Mouse (Mus musculus) midbrain, embryonic 16.5 days (tissue): Measurements from ENCODE around the gene Kcnk10. TPM values are rescaled to one million over a fixed set of nuclear protein-coding genes. Genes with fewer than 3 reads are reported as not detected.

Source experiments
- ATAC-seq: fragments of 200-750 bp; cut with Nextera tagmentation; 2 replicates; pipeline ENCODE4 v1.8.0; 2017; ENCODE audit warnings: moderate TSS enrichment
- H3K27ac ChIP-seq: fragments of 300-500 bp; sonication (generic); 2 replicates; pipeline ENCODE4 v1.5.1; 2014; ENCODE audit warnings: mild to moderate bottlenecking, low read length, mixed read lengths
- H3K27me3 ChIP-seq: fragments of 300-500 bp; sonication (generic); 2 replicates; pipeline ENCODE4 v1.6.1; 2014; ENCODE audit warnings: low read depth, low read length, mixed read lengths; ENCODE audit not compliant: control insufficient read depth, insufficient read depth
- H3K36me3 ChIP-seq: fragments of 300-500 bp; sonication (generic); 2 replicates; pipeline ENCODE4 v1.6.1; 2014; ENCODE audit warnings: mild to moderate bottlenecking, low read length, moderate library complexity, mixed read lengths; ENCODE audit not compliant: control insufficient read depth, insufficient read depth
- H3K4me1 ChIP-seq: fragments of 300-500 bp; sonication (generic); 2 replicates; pipeline ENCODE4 v1.6.1; 2014; ENCODE audit warnings: mild to moderate bottlenecking, low read length, mixed read lengths; ENCODE audit not compliant: control insufficient read depth, insufficient read depth
- H3K4me2 ChIP-seq: fragments of 300-500 bp; sonication (generic); 2 replicates; pipeline ENCODE4 v1.6.1; 2014; ENCODE audit warnings: mild to moderate bottlenecking, low read length, mixed read lengths
- H3K4me3 ChIP-seq: fragments of 300-500 bp; sonication (generic); 2 replicates; pipeline ENCODE4 v1.5.1; 2014; ENCODE audit warnings: low read depth, mild to moderate bottlenecking, low read length, moderate library complexity, mixed read lengths
- H3K9ac ChIP-seq: fragments of 300-500 bp; sonication (generic); 2 replicates; pipeline ENCODE4 v1.6.1; 2014; ENCODE audit warnings: low read depth, low read length, mixed read lengths
- H3K9me3 ChIP-seq: fragments of 300-500 bp; sonication (generic); replicated peaks from 2 replicates; pipeline ENCODE4 v1.6.1; 2014; ENCODE audit warnings: mild to moderate bottlenecking, low read length, mixed read lengths; ENCODE audit not compliant: control insufficient read depth, poor library complexity, severe bottlenecking
- WGBS: fragments of 180-500 bp; shearing (Covaris S2); extraction: QIAGEN DNeasy Blood & Tissue Kit; methylation state at CpG from one replicate; pipeline ENCODE4 v1.1.7; 2014; 5-methylcytosine and 5-hydroxymethylcytosine counted together
- polyA plus RNA-seq: library from polyadenylated mRNA; unstranded; fragments of >200 nt; fragmentation: Nextera tagmentation; extraction: Ambion mirVana; gene quantifications from 2 replicates; pipeline ENCODE4 v1.2.1, GENCODE M21; 2015

Kcnk10 gene
- polyA plus RNA-seq, 1 experiment from 2014 or later: 40.7 TPM

DNA sequence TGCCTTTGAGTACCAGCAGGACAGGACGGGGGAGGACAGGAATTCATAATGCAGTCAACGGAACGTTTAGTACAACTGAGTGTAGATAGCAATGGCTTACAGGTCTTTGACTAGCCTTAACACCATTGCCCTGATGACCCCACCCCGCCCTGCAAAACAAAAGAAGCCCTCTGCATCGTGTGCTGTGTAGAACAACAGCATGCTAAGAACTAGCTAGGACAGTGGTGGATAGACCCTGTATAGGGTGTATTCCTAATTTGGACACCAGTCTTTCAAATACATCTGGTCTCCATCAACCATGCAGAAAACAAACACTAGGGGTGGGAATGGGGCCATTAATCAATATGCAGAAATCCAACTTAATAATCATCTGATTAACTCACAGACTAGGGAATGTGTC, 147.4 kb downstream of the Kcnk10 start:
- ATAC-seq: no peak
- no peaks in the 10 kb centered on the region for H3K4me1 ChIP-seq
- H3K27ac ChIP-seq: no peak overlapping the region
- H3K4me3 ChIP-seq: no peak overlapping the region
- WGBS: 83% methylated on average over 5 of the region's 5 CpGs
- no peaks in the 10 kb centered on the region for H3K27me3 ChIP-seq
- H3K36me3 ChIP-seq: peaks cover 12% of the 10 kb centered on the region
- no peak overlapping the region for H3K4me2 ChIP-seq
- no peaks in the 10 kb centered on the region for H3K9me3 ChIP-seq
- H3K9ac ChIP-seq: no peak overlapping the region

DNA sequence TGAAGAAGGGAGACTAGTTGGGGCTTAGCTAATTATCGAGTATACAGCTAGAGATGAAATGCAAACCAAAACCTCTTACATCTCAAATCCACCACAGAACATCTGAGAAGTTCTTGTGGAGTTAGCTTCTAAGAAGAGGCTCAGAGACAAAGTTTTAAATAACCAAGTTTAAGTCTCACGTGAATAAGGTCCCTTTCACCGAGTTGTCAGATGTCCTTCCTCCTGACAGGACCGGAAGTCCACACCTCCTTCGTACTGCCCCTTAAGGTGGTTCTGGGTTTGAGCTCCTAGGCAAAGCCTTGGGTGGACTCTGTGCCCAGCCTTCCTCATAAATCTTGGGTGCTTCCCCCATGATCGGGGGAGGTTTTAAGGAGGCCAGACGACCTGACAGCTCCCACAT, 156.8 kb downstream of the Kcnk10 start:
- no peak for ATAC-seq

DNA sequence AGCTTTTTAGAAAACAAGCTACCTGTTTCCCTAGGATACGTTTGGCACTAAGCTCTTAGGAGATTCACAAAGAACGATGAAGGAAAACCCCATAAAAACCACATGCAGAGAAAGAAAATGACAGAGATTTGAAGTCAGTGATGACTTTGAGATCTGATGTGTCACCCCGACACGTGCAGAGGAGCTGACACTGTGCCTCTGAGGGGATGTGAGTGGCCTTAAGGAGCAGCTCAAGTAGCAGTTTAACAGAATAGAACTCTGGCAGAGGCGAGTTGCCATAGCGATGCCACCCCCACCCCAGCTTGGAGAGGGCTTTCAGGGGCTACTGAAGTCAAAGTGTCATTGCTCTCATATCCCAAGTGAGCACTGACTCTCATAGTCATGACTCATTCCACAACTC, 158.3 kb downstream of the Kcnk10 start:
- no peaks in the 10 kb centered on the region for H3K36me3 ChIP-seq
- H3K9me3 ChIP-seq: no peaks in the 10 kb centered on the region
- no peaks in the 10 kb centered on the region for H3K27me3 ChIP-seq
- WGBS: 48% methylated on average over 6 of the region's 6 CpGs
- no peaks in the 10 kb centered on the region for H3K4me1 ChIP-seq
- no peak overlapping the region for H3K4me2 ChIP-seq
- H3K4me3 ChIP-seq: no peak overlapping the region
- no peak overlapping the region for H3K9ac ChIP-seq
- H3K27ac ChIP-seq: no peak overlapping the region
- no peak for ATAC-seq

More for the DNA sequence above, 156.8 kb downstream of the Kcnk10 start:
- Histone ChIP-seq H3K9me3 (no peaks in the 10 kb centered on the region), H3K27me3 (no peaks in the 10 kb centered on the region), H3K27ac (no peak overlapping the region), H3K4me1 (no peaks in the 10 kb centered on the region), H3K36me3 (no peaks in the 10 kb centered on the region), H3K4me3 (no peak overlapping the region), H3K4me2 (no peak overlapping the region), H3K9ac (no peak overlapping the region)
- WGBS: 88% methylated on average over 7 of the region's 7 CpGs

DNA sequence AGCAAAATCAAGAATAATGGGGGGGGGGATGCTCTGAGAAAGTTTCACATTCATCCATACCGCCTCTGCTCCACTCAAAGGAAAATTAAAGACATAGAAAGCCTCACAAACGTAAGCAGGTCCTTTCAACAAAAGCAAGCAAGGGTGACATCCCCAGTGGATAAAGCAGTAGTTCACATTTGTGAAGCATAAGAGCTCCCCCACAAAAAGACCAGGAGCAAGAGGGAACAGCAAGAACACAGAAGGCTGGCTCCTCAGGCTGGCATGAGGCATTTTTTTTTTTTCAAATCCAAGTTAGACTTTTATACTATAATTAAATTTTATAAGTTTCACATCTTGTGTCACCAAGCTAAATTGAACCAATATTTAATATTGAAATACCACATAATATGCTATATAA, 168.5 kb downstream of the Kcnk10 start:
- 43% methylated on average over 2 of the region's 2 CpGs for WGBS
- Histone ChIP-seq H3K9me3 (no peaks in the 10 kb centered on the region), H3K4me2 (no peak overlapping the region), H3K4me3 (no peak overlapping the region), H3K27me3 (no peaks in the 10 kb centered on the region), H3K27ac (no peak overlapping the region), H3K4me1 (no peaks in the 10 kb centered on the region), H3K36me3 (no peaks in the 10 kb centered on the region), H3K9ac (no peak overlapping the region)
- no peak for ATAC-seq

DNA sequence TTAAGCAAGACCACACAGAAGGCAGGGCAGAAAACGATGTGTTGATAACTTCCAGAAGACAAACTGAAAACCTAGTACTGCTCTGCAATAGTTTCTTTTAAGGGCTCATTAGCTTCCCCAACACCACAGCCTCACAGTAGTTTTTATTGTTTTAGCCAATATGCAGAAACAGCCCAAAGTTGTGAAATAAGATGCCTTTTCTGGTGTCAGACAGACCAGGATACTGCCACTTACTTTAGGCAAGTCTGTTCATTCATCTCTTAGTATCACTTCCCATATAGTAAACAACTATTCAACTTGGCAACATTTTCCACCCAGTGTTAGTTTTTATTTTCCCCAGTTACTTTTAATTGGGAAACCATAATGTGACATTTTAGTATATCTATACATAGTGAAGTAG, 171.5 kb downstream of the Kcnk10 start:
- Histone ChIP-seq H3K4me1 (no peaks in the 10 kb centered on the region), H3K27me3 (no peaks in the 10 kb centered on the region), H3K9me3 (no peaks in the 10 kb centered on the region), H3K9ac (no peak overlapping the region), H3K27ac (no peak overlapping the region), H3K4me3 (no peak overlapping the region), H3K4me2 (no peak overlapping the region), H3K36me3 (no peaks in the 10 kb centered on the region)
- ATAC-seq: no peak
- 61% methylated on average over 1 of the region's 1 CpGs for WGBS

DNA sequence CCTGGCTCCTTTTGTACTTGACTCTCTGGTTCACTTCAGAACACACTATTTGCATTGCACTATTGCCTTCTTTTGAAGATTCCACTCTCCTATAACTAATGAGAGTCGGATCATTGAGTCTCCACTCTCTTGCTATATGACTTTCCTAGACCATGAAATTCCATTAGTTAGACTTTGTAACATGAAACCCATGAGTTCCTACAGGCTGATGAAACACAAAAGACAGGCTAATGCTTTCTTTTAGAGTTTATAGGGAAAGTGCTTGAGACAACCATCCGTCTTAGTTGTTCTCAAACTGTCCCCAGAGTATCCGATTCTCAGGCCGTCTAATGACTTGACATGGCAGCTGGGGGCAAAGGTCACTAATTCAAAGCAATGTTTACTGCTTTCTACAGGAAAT, 172.0 kb downstream of the Kcnk10 start:
- no peak for ATAC-seq
- Histone ChIP-seq H3K27me3 (no peaks in the 10 kb centered on the region), H3K36me3 (no peaks in the 10 kb centered on the region), H3K27ac (no peak overlapping the region), H3K9me3 (no peaks in the 10 kb centered on the region), H3K4me2 (no peak overlapping the region), H3K4me1 (no peaks in the 10 kb centered on the region), H3K9ac (no peak overlapping the region), H3K4me3 (no peak overlapping the region)
- 9% methylated on average over 4 of the region's 4 CpGs for WGBS

DNA sequence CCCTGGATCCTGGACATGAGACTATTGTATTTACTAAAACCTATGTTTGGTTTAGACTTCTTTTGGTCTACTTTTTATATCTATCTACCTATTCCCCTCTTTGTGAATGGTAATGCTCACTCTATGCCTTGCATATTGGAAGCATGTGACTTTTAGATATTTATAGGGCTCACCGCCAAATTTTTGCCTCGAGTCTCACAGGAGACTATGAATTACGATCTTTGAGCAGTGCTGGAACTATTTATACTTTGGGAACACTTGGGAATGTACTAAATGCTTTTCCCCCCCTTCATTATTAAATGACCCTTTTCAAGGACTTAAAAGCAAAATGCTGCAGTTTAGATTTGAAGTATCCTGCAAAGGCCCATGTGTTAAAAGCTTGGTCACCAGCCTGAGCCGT, 181.5 kb downstream of the Kcnk10 start:
- H3K4me3 ChIP-seq: no peak overlapping the region
- no peaks in the 10 kb centered on the region for H3K36me3 ChIP-seq
- H3K27me3 ChIP-seq: no peaks in the 10 kb centered on the region
- H3K27ac ChIP-seq: no peak overlapping the region
- no peak overlapping the region for H3K9ac ChIP-seq
- no peaks in the 10 kb centered on the region for H3K4me1 ChIP-seq
- H3K4me2 ChIP-seq: no peak overlapping the region
- ATAC-seq: no peak
- no peaks in the 10 kb centered on the region for H3K9me3 ChIP-seq
- WGBS: 86% methylated on average over 4 of the region's 4 CpGs

DNA sequence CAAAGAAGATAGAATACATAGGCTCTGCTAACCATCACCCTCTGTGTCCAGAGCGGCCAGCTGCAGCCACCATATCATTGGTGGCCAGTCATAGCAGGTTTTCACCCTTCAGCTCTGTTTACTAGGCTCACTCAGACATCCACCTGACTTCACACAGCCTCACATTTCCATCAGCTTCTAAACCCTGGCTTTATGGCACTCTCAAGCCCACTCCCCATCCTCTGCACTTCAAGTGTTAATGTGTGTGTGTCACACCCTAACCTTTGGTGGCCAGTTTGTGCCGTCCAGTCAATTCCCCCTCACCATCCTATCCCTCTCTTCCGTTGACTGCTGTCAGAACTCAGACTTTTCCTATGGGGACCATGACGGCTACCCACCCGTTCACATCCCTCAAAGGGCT, 184.0 kb downstream of the Kcnk10 start:
- Histone ChIP-seq H3K27ac (no peak overlapping the region), H3K9ac (no peak overlapping the region), H3K36me3 (no peaks in the 10 kb centered on the region), H3K9me3 (no peaks in the 10 kb centered on the region), H3K4me2 (no peak overlapping the region), H3K27me3 (no peaks in the 10 kb centered on the region), H3K4me1 (no peaks in the 10 kb centered on the region), H3K4me3 (no peak overlapping the region)
- WGBS: 94% methylated on average over 5 of the region's 5 CpGs
- no peak for ATAC-seq

DNA sequence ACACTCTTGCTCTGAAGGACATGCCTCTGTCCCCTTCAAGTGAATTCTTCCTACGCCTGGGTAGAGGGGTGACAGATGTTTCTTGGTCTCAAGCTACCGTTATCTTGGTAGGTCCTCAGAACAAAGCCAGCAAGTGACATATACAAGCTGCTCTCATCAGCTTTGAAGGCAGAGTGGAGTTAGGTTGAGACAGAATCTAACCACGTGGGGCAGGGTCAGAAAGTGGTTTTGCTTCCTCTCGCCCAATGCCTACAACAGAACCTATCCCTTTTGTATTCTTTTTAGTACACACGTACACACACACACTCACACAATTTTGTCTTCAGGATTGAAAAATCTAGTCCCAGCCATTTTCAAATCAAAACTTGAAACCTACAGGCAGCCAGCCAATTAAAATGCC, 186.8 kb downstream of the Kcnk10 start:
- Histone ChIP-seq H3K4me3 (no peak overlapping the region), H3K4me1 (no peaks in the 10 kb centered on the region), H3K4me2 (no peak overlapping the region), H3K9ac (no peak overlapping the region), H3K27me3 (no peaks in the 10 kb centered on the region), H3K27ac (no peak overlapping the region), H3K9me3 (no peaks in the 10 kb centered on the region), H3K36me3 (no peaks in the 10 kb centered on the region)
- WGBS: 84% methylated on average over 5 of the region's 5 CpGs
- ATAC-seq: no peak

DNA sequence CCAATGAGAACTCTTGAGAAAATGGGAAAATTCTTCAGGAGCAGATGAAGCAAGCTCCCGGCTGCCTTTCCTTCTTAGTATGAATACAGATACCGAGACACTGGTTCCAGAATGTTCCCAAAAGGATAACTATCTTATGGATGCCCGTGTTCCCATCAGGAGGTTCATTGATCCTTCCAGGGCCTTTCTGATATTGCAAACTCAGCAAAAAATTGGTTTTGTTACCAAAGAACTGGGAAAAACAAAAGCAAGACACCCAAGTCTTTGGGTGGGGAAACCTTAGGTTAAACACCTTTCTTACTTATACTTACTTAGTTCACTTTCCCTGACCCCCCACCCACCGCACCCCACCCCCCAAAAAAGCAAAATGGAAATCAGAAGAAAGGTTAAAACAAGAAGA, 188.5 kb downstream of the Kcnk10 start:
- H3K4me2 ChIP-seq: no peak overlapping the region
- no peaks in the 10 kb centered on the region for H3K36me3 ChIP-seq
- no peak overlapping the region for H3K4me3 ChIP-seq
- H3K27ac ChIP-seq: no peak overlapping the region
- no peak for ATAC-seq
- no peaks in the 10 kb centered on the region for H3K4me1 ChIP-seq
- 85% methylated on average over 4 of the region's 4 CpGs for WGBS
- H3K9me3 ChIP-seq: no peaks in the 10 kb centered on the region
- H3K27me3 ChIP-seq: no peaks in the 10 kb centered on the region
- H3K9ac ChIP-seq: no peak overlapping the region
